Mouse (Mus musculus): ENCODE measurements around the gene Lce1f. TPM values are rescaled to one million over a fixed set of nuclear protein-coding genes. Genes with fewer than 3 reads are reported as not detected.

Gene Lce1f
- total and polyA plus RNA-seq, 3 experiments = not detected

- intact Hi-C loops (cut with DNase I) = no loop called here
- H3K4me3 ChIP-seq = no peak within 1 kb of the TSS
- no peaks in the 10 kb centered on the region for H3K36me3 ChIP-seq (ENCODE audit: control insufficient read depth, insufficient read depth, low read length)
- no peak within 1 kb of the TSS for H3K27ac ChIP-seq
- H3K9ac ChIP-seq (ENCODE audit: low read depth, low read length) = no peak within 1 kb of the TSS
- TF ChIP-seq POLR2A (IDR thresholded peaks at IDR 0.05; ENCODE audit: insufficient read depth, low read depth, low read length) (no peak), EP300 (IDR thresholded peaks at IDR 0.05; ENCODE audit: insufficient read depth, low read depth, low read length) (no peak), CTCF (IDR thresholded peaks at IDR 0.05) (no peak)
- no peak for DNase-seq
- no peaks in the 10 kb centered on the region for H3K79me2 ChIP-seq (replicated peaks; ENCODE audit: control insufficient read depth, insufficient read depth, low read length)
- no peaks in the 10 kb centered on the region for H3K4me1 ChIP-seq (ENCODE audit: control insufficient read depth, insufficient read depth, low read length)
- H3K27me3 ChIP-seq (ENCODE audit: control insufficient read depth, insufficient read depth, low read length) = no peaks in the 10 kb centered on the region
- 74% methylated on average over 4 of the region's 4 CpGs for WGBS
Observed at GRCm38 (mm10) chr3:92678947-92679346, 41.2 kb downstream of the Lce1f start, which contains the start of gene Lce1c. Gene Lce1c, plus strand, starts transcription at chr3:92679247.

DNA sequence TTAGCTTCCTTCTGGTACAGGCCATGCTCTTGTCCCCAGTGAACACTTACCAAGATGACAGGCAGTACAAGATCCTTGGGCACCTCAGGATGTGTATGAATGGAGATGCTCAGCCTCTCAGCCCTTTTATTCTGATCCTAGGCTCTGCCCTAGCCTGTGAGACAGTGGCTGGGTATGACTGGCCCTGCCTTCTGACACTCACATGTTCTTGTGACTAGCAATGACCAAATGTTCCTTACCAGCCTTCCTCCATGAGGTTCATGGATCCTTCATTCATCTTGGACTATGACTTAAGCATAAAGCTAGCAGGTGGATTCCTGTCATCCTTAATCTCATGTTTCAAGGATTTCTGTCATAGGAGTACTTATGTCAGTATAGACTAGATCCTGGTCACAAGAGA, 49.9 kb downstream of the Lce1f start, which contains the start of gene Lce1a2:
TSS of gene Lce1a2 (minus strand) at position 101 of the 400 bp plus-strand sequence.
- no peak within 1 kb of the TSS for H3K27ac ChIP-seq
- H3K9ac ChIP-seq (ENCODE audit: low read depth, low read length) = no peak within 1 kb of the TSS
- H3K4me3 ChIP-seq = no peak within 1 kb of the TSS
- TF ChIP-seq EP300 (IDR thresholded peaks at IDR 0.05; ENCODE audit: insufficient read depth, low read depth, low read length) = no peak
- no peak for TF ChIP-seq POLR2A (IDR thresholded peaks at IDR 0.05; ENCODE audit: insufficient read depth, low read depth, low read length)
- H3K36me3 ChIP-seq (ENCODE audit: control insufficient read depth, insufficient read depth, low read length) = no peaks in the 10 kb centered on the region
- no peaks in the 10 kb centered on the region for H3K79me2 ChIP-seq (replicated peaks; ENCODE audit: control insufficient read depth, insufficient read depth, low read length)
- no peaks in the 10 kb centered on the region for H3K4me1 ChIP-seq (ENCODE audit: control insufficient read depth, insufficient read depth, low read length)
- DNase-seq = no peak
- H3K27me3 ChIP-seq (ENCODE audit: control insufficient read depth, insufficient read depth, low read length) = no peaks in the 10 kb centered on the region
- intact Hi-C loops (cut with DNase I) = no loop called here

Other genes with a start within 250 kb of the Lce1f start
- gene Sprr1a, start 234.5 kb downstream of the Lce1f start, total RNA-seq (2021) = not detected
- 0.66 TPM in 1 of 2 replicates, not detected in the other for gene Sprr1a, start 234.5 kb downstream of the Lce1f start, polyA plus RNA-seq (2012; rRNA removed)
- not detected for gene Sprr4, start 219.9 kb downstream of the Lce1f start, total RNA-seq (2021)
- not detected in 2 replicates for gene Sprr4, start 219.9 kb downstream of the Lce1f start, polyA plus RNA-seq (2012; rRNA removed)
- gene 2310046K23Rik, start 185.8 kb downstream of the Lce1f start, total RNA-seq (2021) = not detected
- gene 2310046K23Rik, start 185.8 kb downstream of the Lce1f start, polyA plus RNA-seq (2012; rRNA removed) = not detected in 2 replicates
- gene Ivl, start 146.6 kb downstream of the Lce1f start, total RNA-seq (2021) = not detected
- not detected in 2 replicates for gene Ivl, start 146.6 kb downstream of the Lce1f start, polyA plus RNA-seq (2012; rRNA removed)
- not detected for gene Smcp, start 131.4 kb downstream of the Lce1f start, total RNA-seq (2021)
- gene Smcp, start 131.4 kb downstream of the Lce1f start, polyA plus RNA-seq (2012; rRNA removed) = 0.86 and 0.91 TPM in 2 replicates
- not detected for gene 2210017I01Rik, start 112.9 kb downstream of the Lce1f start, total RNA-seq (2021)
- gene 2210017I01Rik, start 112.9 kb downstream of the Lce1f start, polyA plus RNA-seq (2012; rRNA removed) = not detected in 2 replicates
- gene Lce6a, start 98.7 kb downstream of the Lce1f start, total RNA-seq (2021) = not detected
- gene Lce6a, start 98.7 kb downstream of the Lce1f start, polyA plus RNA-seq (2012; rRNA removed) = not detected in 2 replicates
- gene Lce1a1, start 72.0 kb downstream of the Lce1f start, total RNA-seq (2021) = not detected
- gene Lce1a1, start 72.0 kb downstream of the Lce1f start, polyA plus RNA-seq (2012; rRNA removed) = not detected in 2 replicates
- gene Lce1b, start 63.4 kb downstream of the Lce1f start, total RNA-seq (2021) = not detected
- not detected in 2 replicates for gene Lce1b, start 63.4 kb downstream of the Lce1f start, polyA plus RNA-seq (2012; rRNA removed)
- gene Lce1a2, start 50.0 kb downstream of the Lce1f start, total RNA-seq (2021) = not detected
- gene Lce1a2, start 50.0 kb downstream of the Lce1f start, polyA plus RNA-seq (2012; rRNA removed) = not detected in 2 replicates
- not detected for gene Lce1c, start 41.1 kb downstream of the Lce1f start, total RNA-seq (2021)
- not detected in 2 replicates for gene Lce1c, start 41.1 kb downstream of the Lce1f start, polyA plus RNA-seq (2012; rRNA removed)
- not detected for gene Lce1d, start 33.1 kb downstream of the Lce1f start, total RNA-seq (2021)
- not detected in 2 replicates for gene Lce1d, start 33.1 kb downstream of the Lce1f start, polyA plus RNA-seq (2012; rRNA removed)
- gene Lce1e, start 11.3 kb downstream of the Lce1f start, total RNA-seq (2021) = not detected
- not detected in 2 replicates for gene Lce1e, start 11.3 kb downstream of the Lce1f start, polyA plus RNA-seq (2012; rRNA removed)
- gene Gm38119, start 18.7 kb upstream of the Lce1f start, total RNA-seq (2021) = not detected
- gene Gm38119, start 18.7 kb upstream of the Lce1f start, polyA plus RNA-seq (2012; rRNA removed) = not detected in 2 replicates
- not detected for gene Lce1g, start 32.0 kb upstream of the Lce1f start, total RNA-seq (2021)
- not detected in 2 replicates for gene Lce1g, start 32.0 kb upstream of the Lce1f start, polyA plus RNA-seq (2012; rRNA removed)
- gene Lce1h, start 44.7 kb upstream of the Lce1f start, total RNA-seq (2021) = not detected
- not detected in 2 replicates for gene Lce1h, start 44.7 kb upstream of the Lce1f start, polyA plus RNA-seq (2012; rRNA removed)
- gene Lce1i, start 58.5 kb upstream of the Lce1f start, total RNA-seq (2021) = not detected
- not detected in 2 replicates for gene Lce1i, start 58.5 kb upstream of the Lce1f start, polyA plus RNA-seq (2012; rRNA removed)
- not detected for gene Lce1j, start 70.2 kb upstream of the Lce1f start, total RNA-seq (2021)
- gene Lce1j, start 70.2 kb upstream of the Lce1f start, polyA plus RNA-seq (2012; rRNA removed) = not detected in 2 replicates
- not detected for gene Lce1k, start 87.5 kb upstream of the Lce1f start, total RNA-seq (2021)
- not detected in 2 replicates for gene Lce1k, start 87.5 kb upstream of the Lce1f start, polyA plus RNA-seq (2012; rRNA removed)
- not detected for gene Kprp, start 106.9 kb upstream of the Lce1f start, total RNA-seq (2021)
- gene Kprp, start 106.9 kb upstream of the Lce1f start, polyA plus RNA-seq (2012; rRNA removed) = not detected in 2 replicates
- gene Lce1l, start 130.9 kb upstream of the Lce1f start, total RNA-seq (2021) = not detected
- gene Lce1l, start 130.9 kb upstream of the Lce1f start, polyA plus RNA-seq (2012; rRNA removed) = not detected in 2 replicates
- not detected for gene 2310050C09Rik, start 149.9 kb upstream of the Lce1f start, total RNA-seq (2021)
- not detected in 2 replicates for gene 2310050C09Rik, start 149.9 kb upstream of the Lce1f start, polyA plus RNA-seq (2012; rRNA removed)
- gene Lce3a, start 205.9 kb upstream of the Lce1f start, total RNA-seq (2021) = not detected
- not detected in 2 replicates for gene Lce3a, start 205.9 kb upstream of the Lce1f start, polyA plus RNA-seq (2012; rRNA removed)
- not detected for gene Lce3b, start 212.6 kb upstream of the Lce1f start, total RNA-seq (2021)
- gene Lce3b, start 212.6 kb upstream of the Lce1f start, polyA plus RNA-seq (2012; rRNA removed) = not detected in 2 replicates
- gene Lce3c, start 224.1 kb upstream of the Lce1f start, total RNA-seq (2021) = not detected
- gene Lce3c, start 224.1 kb upstream of the Lce1f start, polyA plus RNA-seq (2012; rRNA removed) = not detected in 2 replicates
- not detected for gene Lce3d, start 237.0 kb upstream of the Lce1f start, total RNA-seq (2021)
- not detected in 2 replicates for gene Lce3d, start 237.0 kb upstream of the Lce1f start, polyA plus RNA-seq (2012; rRNA removed)
- gene Lce3e, start 246.7 kb upstream of the Lce1f start, total RNA-seq (2021) = not detected
- not detected in 2 replicates for gene Lce3e, start 246.7 kb upstream of the Lce1f start, polyA plus RNA-seq (2012; rRNA removed)